Mouse (Mus musculus) hindbrain, postnatal 0 days (tissue): ENCODE data around the gene Celf2. TPM values are rescaled to one million over a fixed set of nuclear protein-coding genes. Genes with fewer than 3 reads are reported as not detected.

Source experiments
- ATAC-seq: fragments of 200-750 bp; cut with Nextera tagmentation; 2 replicates; pipeline ENCODE4 v1.8.0; 2017; ENCODE audit warnings: mild to moderate bottlenecking, moderate TSS enrichment, moderate library complexity
- DNase-seq: peaks from one replicate; pipeline ENCODE4 v3.0.0-alpha.2; 2015; ENCODE audit warnings: low spot score
- H3K27ac ChIP-seq: fragments of 300-500 bp; sonication (generic); 2 replicates; pipeline ENCODE4 v1.5.1; 2014; ENCODE audit warnings: mild to moderate bottlenecking
- H3K27me3 ChIP-seq: fragments of 300-500 bp; sonication (generic); 2 replicates; pipeline ENCODE4 v1.6.1; 2014; ENCODE audit warnings: low read length, mixed read lengths; ENCODE audit not compliant: insufficient read depth
- H3K36me3 ChIP-seq: fragments of 300-500 bp; sonication (generic); 2 replicates; pipeline ENCODE4 v1.6.1; 2014; ENCODE audit warnings: low read length, mixed read lengths; ENCODE audit not compliant: insufficient read depth
- H3K4me1 ChIP-seq: fragments of 300-500 bp; sonication (generic); 2 replicates; pipeline ENCODE4 v1.6.1; 2014; ENCODE audit warnings: antibody characterized with exemption, low read length, mixed read lengths; ENCODE audit not compliant: insufficient read depth
- H3K4me2 ChIP-seq: fragments of 300-500 bp; sonication (generic); 2 replicates; pipeline ENCODE4 v1.6.1; 2014; ENCODE audit warnings: low read depth, mild to moderate bottlenecking, low read length, moderate library complexity, mixed read lengths
- H3K4me3 ChIP-seq: fragments of 300-500 bp; sonication (generic); 2 replicates; pipeline ENCODE4 v1.5.1; 2014; ENCODE audit warnings: low read length
- H3K9ac ChIP-seq: fragments of 300-500 bp; sonication (generic); replicated peaks from 2 replicates; pipeline ENCODE4 v1.6.1; 2014; ENCODE audit warnings: mild to moderate bottlenecking, low read length, moderate library complexity, mixed read lengths
- H3K9me3 ChIP-seq: fragments of 300-500 bp; sonication (generic); 2 replicates; pipeline ENCODE4 v1.6.1; 2016; ENCODE audit warnings: low read length, mixed read lengths
- CTCF ChIP-seq: IDR thresholded peaks from 2 replicates; pipeline ENCODE4 v1.5.1; 2016; ENCODE audit warnings: antibody characterized with exemption, control low read depth, low read depth
- WGBS: fragments of 180-500 bp; shearing (Covaris S2); extraction: QIAGEN DNeasy Blood & Tissue Kit; methylation state at CpG from one replicate; pipeline ENCODE4 v1.1.7; 2014; 5-methylcytosine and 5-hydroxymethylcytosine counted together
- polyA plus RNA-seq: library from polyadenylated mRNA; unstranded; fragments of >200 nt; fragmentation: Nextera tagmentation; extraction: Ambion mirVana; gene quantifications from 2 replicates; pipeline ENCODE4 v1.2.1, GENCODE M21; 2015
- total RNA-seq: library from RNA; depleted of rRNA; stranded (reverse); fragments of >200 nt; gene quantifications from 2 replicates; pipeline ENCODE4 v1.2.3, GENCODE M21; 2014

Gene Celf2
- total and polyA plus RNA-seq, 2 experiments from 2014 or later: 110 to 160 TPM

GRCm38 (mm10) chr2:6569040-6569542, 940.3 kb downstream of the Celf2 start:
- 82% methylated on average over 1 of the region's 1 CpGs for WGBS
- H3K4me1 ChIP-seq: no peaks in the 10 kb centered on the region
- no peak for TF ChIP-seq CTCF
- no peaks in the 10 kb centered on the region for H3K27me3 ChIP-seq
- no peak overlapping the region for H3K9ac ChIP-seq
- ATAC-seq (no peak), DNase-seq (no peak)
- H3K9me3 ChIP-seq: no peaks in the 10 kb centered on the region
- H3K36me3 ChIP-seq: no peaks in the 10 kb centered on the region
- H3K4me2 ChIP-seq: no peak overlapping the region
- no peak overlapping the region for H3K4me3 ChIP-seq
- H3K27ac ChIP-seq: no peak overlapping the region

- H3K36me3 ChIP-seq: peaks cover 3% of the 10 kb centered on the region; the same call in 1 of the 2 replicates
Observed at GRCm38 (mm10) chr2:6565175-6565574, 944.2 kb downstream of the Celf2 start.

GRCm38 (mm10) chr2:6561337-6561736, 948.0 kb downstream of the Celf2 start:
- WGBS: 90% methylated on average over 3 of the region's 3 CpGs

More at GRCm38 (mm10) chr2:6565175-6565574, 944.2 kb downstream of the Celf2 start:
- Histone ChIP-seq H3K4me1 (no peaks in the 10 kb centered on the region), H3K9me3 (no peaks in the 10 kb centered on the region), H3K27ac (no peak overlapping the region), H3K4me2 (no peak overlapping the region), H3K27me3 (no peaks in the 10 kb centered on the region), H3K4me3 (no peak overlapping the region), H3K9ac (no peak overlapping the region)
- no peak for TF ChIP-seq CTCF
- ATAC-seq: no peak
- no peak for DNase-seq
- 85% methylated on average over 3 of the region's 3 CpGs for WGBS

GRCm38 (mm10) chr2:6560802-6561201, 948.6 kb downstream of the Celf2 start:
- H3K4me1 ChIP-seq: no peaks in the 10 kb centered on the region
- H3K36me3 ChIP-seq: peaks cover 9% of the 10 kb centered on the region; the same call in 1 of the 2 replicates
- no peak overlapping the region for H3K27ac ChIP-seq
- no peak overlapping the region for H3K4me2 ChIP-seq
- DNase-seq (no peak), ATAC-seq (no peak)
- H3K9me3 ChIP-seq: no peaks in the 10 kb centered on the region
- no peaks in the 10 kb centered on the region for H3K27me3 ChIP-seq
- no peak for TF ChIP-seq CTCF
- H3K9ac ChIP-seq: no peak overlapping the region
- WGBS: 98% methylated on average over 3 of the region's 3 CpGs
- no peak overlapping the region for H3K4me3 ChIP-seq

More at GRCm38 (mm10) chr2:6561337-6561736, 948.0 kb downstream of the Celf2 start:
- Histone ChIP-seq H3K27ac (no peak overlapping the region), H3K4me2 (no peak overlapping the region), H3K27me3 (no peaks in the 10 kb centered on the region), H3K36me3 (peaks cover 9% of the 10 kb centered on the region; the same call in 1 of the 2 replicates), H3K9ac (no peak overlapping the region), H3K9me3 (no peaks in the 10 kb centered on the region), H3K4me3 (no peak overlapping the region), H3K4me1 (no peaks in the 10 kb centered on the region)
- DNase-seq: no peak
- no peak for TF ChIP-seq CTCF
- ATAC-seq: no peak

GRCm38 (mm10) chr2:6559581-6559980, 949.8 kb downstream of the Celf2 start:
- peaks cover 16% of the 10 kb centered on the region for H3K36me3 ChIP-seq
- no peak overlapping the region for H3K4me2 ChIP-seq
- H3K4me1 ChIP-seq: no peaks in the 10 kb centered on the region
- no peak overlapping the region for H3K27ac ChIP-seq
- no peak overlapping the region for H3K4me3 ChIP-seq
- 82% methylated on average over 2 of the region's 2 CpGs for WGBS
- no peaks in the 10 kb centered on the region for H3K9me3 ChIP-seq
- no peak overlapping the region for H3K9ac ChIP-seq
- no peak for ATAC-seq
- no peaks in the 10 kb centered on the region for H3K27me3 ChIP-seq
- no peak for TF ChIP-seq CTCF
- no peak for DNase-seq

GRCm38 (mm10) chr2:6558303-6559254, 950.8 kb downstream of the Celf2 start:
- Histone ChIP-seq H3K9ac (no peak overlapping the region), H3K27me3 (no peaks in the 10 kb centered on the region), H3K4me3 (no peak overlapping the region), H3K27ac (no peak overlapping the region), H3K9me3 (no peaks in the 10 kb centered on the region), H3K4me2 (no peak overlapping the region), H3K4me1 (no peaks in the 10 kb centered on the region), H3K36me3 (peaks cover 16% of the 10 kb centered on the region)
- 79% methylated on average over 14 of the region's 14 CpGs for WGBS
- no peak for TF ChIP-seq CTCF
- DNase-seq: no peak
- ATAC-seq: no peak
